Mouse (Mus musculus) megakaryocyte progenitor cell, adult 5-6 weeks (primary cell): Measurements from ENCODE around the gene Hps4. TPM values are rescaled to one million over a fixed set of nuclear protein-coding genes. Genes with fewer than 3 reads are reported as not detected.

Experiments
- ATAC-seq: replicated peaks from 2 replicates; pipeline ENCODE4 v1.8.0; 2016; ENCODE audit warnings: mild to moderate bottlenecking, moderate TSS enrichment, inconsistent platforms; ENCODE audit not compliant: poor library complexity
- total RNA-seq, 2 experiments: library from RNA; stranded (forward) in 1 of 2; stranded (reverse) in 1 of 2; fragments of 157-497, 149-512 nt in 1 of 2; fragments of 200-1000 nt in 1 of 2; gene quantifications; 2 replicates each; pipeline versions ENCODE4 v1.2.3 to v1.2.4; 2015 to 2017

The Hps4 gene
- total RNA-seq (2015) (15.1 and 15.9 TPM in 2 replicates), total RNA-seq (2017) (12.8 and 17.6 TPM in 2 replicates)

DNA sequence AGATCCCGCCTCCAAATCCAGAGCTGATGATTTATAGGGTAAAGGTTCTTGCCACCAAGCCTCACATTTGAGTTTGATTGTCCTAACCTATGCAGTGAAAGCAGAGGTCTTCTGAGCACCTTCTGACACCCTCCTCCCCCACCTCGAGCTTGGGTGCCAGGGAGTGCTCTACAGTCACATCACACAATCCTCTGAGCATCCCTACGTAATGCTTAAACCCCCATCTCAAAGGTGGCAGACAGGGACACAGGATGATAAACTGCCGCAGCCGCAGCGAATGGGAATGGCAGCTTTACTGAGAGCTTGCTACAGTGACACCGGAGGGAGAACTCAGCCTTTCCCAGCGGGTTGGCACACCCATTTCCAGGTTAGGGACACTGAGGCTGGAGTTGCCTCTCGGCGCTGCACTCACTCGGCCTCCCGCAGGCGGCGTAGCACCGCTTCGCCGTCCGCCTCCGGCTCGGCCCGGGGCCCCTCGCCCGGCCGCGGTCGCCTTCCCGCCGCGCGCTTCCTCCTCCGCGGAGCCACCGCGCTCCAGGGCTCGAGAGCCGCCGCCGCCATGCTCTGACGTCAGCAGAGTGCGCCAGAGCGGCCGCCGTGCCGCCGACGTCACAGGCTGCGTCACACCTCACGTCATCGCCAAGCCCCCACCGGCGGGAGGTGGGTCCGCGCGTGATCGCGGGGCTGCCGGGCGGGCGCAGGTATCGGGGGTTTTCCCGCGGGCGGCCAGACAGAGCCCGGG, at the start of gene Hps4, which contains the start of gene Srrd:
TSS of gene Hps4 (plus strand) at position 621 of the 742 bp plus-strand sequence.
TSS of gene Srrd (minus strand) at position 578 of the 742 bp plus-strand sequence.
- ATAC-seq, result peak; percentile 88

DNA sequence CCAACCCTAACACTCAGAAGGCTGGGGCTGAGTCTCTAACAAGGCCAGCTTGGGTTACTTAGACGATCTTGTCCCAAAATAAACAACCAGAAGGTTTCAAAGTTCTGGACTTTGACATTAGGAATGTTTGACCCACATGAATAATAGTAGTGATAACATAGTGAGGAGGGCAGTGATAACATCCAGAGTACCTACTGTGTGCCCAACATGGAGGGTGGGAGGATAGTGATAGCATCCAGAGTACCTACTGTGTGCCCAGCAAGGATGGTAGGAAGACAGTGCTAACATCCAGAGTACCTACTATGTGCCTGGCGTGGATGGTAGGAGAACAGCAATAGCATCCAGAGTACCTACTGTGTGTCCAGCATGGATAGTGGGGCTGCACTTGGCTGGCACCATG, 49.1 kb upstream of the Hps4 start:
- no peak for ATAC-seq

- ATAC-seq, result no peak
Measured at GRCm38 (mm10) chr5:112294696-112295095, 48.2 kb upstream of the Hps4 start.

DNA sequence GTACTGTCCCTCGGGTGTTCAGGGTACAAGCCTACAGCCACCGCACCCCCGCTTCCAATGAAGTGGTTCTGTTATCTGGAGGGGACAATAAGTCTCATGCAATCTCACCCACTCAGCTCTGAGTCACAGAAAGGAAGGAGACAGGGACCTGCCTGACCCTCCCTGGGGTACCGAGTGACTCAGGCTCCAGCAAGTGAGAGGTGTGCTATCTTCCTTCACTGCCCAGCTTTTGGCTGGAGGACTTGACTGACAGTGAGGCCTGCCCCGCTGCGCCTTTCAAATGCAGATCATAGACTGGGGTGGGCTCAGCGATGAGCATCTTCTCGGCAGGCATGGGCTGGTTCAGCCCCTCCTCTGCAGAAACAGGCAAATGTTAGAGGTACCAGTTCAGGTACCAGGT, 47.7 kb upstream of the Hps4 start:
- ATAC-seq, result no peak

DNA sequence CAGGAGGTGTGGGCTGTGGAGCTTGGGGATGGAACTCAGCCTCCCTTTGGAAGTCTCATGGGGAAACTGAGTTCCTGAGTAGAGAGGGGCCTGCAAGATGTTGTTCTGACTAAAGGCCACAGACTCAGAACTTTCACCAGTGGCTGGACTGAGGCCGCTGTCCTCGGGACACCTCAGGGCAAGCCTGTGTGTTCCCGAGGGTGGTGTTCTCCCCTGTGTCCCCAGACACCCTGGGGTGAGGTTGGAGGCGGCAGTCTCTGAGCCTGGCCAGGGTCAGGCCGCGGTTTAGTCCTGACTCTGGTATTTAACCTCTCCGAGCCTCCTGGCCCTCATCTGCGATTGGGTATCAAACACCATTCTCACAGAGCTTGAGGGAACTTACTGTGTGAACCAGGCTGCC, 47.3 kb upstream of the Hps4 start:
- ATAC-seq, result no peak

GRCm38 (mm10) chr5:112296404-112297181, 46.3 kb upstream of the Hps4 start:
- ATAC-seq, result peak; percentile 56

DNA sequence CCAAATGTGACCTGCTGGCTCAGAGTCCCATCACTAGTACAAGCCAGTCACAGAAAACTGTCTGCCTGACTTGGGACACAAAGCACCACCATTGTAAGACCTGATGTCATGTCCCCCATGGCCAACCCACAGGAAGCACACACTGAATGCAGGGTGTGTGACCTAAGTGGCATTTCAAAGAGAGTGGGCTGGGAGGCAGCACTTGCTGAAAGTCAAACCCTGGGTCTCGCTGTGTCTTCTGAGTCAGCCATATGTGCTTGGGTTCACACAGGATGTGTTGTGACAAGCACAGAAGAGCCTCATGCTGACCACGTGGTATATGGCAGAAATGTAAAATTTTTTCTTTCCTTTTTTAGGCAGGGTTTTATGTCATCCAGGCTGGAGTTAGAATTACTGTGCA, 45.6 kb upstream of the Hps4 start:
- peak; percentile 4 for ATAC-seq

GRCm38 (mm10) chr5:112298226-112298988, 44.5 kb upstream of the Hps4 start:
- peak; percentile 23 for ATAC-seq

GRCm38 (mm10) chr5:112299399-112299798, 43.5 kb upstream of the Hps4 start:
- ATAC-seq, result no peak

- no peak for ATAC-seq
Measured at GRCm38 (mm10) chr5:112300112-112300511, 42.8 kb upstream of the Hps4 start.

DNA sequence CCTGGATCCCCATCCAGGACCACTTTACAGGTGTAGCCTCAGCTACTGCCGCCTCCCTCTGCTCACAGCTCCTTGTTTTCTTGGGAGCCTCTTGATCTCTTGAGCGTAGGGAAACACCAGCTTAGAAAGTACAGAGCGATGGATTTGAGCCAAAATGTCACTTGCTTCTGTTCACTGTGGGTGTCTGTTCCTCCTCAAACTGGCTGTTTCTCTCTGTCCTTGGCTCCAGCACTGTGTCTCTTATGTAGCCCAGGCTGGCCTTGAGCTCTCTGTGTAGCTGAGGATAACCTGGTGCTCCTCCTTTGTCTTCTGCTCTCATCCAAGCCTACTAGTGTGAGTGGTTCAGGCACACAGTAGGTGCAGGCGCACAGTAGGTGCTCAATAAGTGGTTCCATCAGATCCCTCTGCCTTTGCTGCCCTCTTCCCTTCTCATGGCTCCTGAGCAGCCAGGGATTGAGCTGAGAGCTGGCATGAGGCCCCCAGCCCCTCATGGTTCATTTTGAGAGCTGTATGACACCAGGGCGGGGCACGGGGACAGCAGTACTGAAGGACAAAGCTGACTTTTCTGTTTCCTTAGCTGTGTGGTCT, 42.1 kb upstream of the Hps4 start:
- ATAC-seq, result no peak

- ATAC-seq, result peak; percentile 15
Measured at GRCm38 (mm10) chr5:112301694-112302093, 41.2 kb upstream of the Hps4 start.

DNA sequence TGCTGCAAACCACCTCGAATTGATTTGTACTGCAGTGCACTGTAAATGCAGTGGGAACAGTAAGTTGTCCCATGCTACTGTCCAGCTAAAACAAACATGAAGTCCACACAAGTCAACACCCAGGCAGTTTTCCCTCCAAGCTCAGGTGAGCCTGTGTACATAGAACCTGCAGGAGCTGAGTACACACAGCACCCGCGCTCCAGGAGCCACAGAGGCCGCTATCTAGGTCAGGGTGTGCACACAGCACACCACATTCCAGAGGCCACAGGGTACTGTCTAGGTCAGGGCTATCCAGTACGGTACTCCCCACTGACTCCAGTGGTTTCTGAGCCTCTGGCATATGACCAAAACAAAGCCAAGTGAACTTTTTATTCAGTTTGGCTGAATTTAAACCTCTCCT, 40.6 kb upstream of the Hps4 start:
- ATAC-seq, result no peak

- ATAC-seq, result no peak
Measured at GRCm38 (mm10) chr5:112305842-112306241, 37.0 kb upstream of the Hps4 start.

DNA sequence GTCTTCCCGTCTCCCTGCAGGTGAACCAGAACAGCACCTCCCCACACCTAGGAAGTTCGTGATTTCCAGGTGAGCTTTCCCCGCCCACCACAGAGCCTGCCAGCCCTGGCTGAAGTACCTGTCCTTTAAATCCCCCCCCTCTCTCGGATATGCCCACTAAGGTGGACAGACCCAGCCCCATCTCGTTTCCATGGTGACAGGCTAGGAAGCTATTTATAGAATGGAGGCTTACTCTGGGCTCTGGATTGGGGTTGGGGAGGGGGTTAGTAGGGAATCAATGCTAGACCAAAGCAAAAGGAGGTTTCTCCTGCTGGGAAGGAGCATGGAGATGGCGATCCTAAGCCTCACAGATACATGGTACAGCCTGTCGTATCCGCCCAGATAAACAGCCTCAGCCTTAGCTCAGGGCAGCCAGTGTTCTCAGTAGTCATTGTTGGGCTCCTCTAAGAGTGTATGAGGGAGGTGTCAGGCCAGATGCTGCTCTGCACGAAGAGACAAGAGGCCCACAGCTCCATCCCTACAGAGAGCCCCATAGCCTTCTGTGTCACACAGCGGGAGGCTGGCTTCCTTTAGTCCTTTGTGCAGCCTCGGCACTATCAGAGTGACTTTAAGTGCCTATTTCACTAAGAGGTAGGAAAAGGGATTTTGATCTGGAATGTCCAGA, 29.5 kb upstream of the Hps4 start:
- ATAC-seq, result no peak

DNA sequence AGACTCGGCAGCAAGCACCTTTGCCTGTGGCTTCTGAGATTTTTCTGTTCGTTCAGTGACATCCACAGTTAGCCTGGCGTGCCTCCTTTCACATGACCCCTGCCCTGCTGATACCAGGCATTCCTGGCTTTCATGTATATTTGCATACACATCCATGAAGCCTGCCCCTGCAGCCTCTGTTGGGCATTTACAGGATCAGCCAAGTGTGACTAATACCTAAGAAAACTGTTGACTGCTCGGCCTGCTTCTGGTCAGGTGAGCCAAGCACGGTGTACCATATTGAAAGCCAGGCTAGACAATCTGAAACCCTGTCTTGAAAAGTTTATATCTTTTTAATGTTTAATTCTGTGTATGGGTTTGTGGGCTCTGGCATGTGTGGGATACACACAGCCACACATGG, 26.4 kb upstream of the Hps4 start:
- no peak for ATAC-seq

DNA sequence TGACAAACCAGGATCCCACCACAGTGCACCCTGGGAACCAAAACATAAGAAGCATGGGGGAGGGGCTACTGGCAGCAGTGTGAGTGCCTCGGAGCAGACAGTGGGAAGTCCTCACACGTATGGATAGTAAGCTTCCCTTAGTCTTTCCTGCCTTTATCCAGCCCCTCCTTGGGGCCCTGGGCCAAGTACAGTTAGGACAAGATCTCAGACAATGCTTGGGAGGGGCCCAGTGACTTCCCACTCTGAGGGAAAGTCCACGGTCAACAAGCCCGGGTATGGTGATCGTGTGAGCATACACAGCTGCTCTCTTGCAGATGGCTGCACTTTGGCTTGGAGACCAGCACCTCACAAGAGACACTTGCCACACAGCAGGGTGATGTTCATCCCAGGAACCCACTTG, 25.6 kb upstream of the Hps4 start:
- 0 out of 2 replicates have a peak, but pooled peaks have one; percentile 13 for ATAC-seq

DNA sequence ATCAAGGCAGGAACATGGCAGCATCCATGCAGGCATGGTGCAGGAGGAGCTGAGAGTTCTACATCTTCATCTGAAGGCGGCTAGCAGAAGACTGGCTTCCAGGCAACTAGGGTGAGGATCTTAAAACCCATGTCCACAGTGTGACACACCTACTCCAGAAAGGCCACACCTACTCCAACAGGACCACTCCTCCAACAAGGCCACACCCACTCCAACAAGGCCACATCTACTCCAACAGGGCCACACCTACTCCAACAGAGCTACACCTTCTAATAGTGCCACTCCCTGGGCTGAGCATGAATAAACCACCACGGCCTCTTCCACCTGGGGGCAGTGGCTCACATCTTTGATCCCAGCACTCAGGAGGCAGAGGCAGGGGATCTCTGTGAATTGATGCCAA, 23.5 kb upstream of the Hps4 start:
- ATAC-seq, result peak; percentile 65

DNA sequence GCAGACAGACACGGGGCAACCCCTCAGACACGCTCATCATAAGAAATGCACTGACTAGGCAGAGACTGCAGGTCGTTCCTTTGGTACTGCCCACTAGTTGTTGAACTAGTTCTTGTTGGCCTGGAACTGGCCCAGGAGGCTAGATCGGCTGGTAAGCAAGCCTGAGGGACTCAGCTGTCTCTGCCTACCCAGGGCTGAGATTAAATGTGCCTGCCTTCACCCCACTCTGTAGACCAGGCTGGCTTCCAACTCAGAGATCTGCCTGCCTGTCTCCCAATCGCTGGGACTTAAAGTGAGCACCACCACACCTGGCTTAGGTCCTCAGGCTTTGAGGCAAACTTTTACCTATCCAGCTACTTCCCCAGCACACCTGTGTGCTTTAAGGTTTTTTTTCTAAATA, 22.5 kb upstream of the Hps4 start:
- ATAC-seq, result no peak

DNA sequence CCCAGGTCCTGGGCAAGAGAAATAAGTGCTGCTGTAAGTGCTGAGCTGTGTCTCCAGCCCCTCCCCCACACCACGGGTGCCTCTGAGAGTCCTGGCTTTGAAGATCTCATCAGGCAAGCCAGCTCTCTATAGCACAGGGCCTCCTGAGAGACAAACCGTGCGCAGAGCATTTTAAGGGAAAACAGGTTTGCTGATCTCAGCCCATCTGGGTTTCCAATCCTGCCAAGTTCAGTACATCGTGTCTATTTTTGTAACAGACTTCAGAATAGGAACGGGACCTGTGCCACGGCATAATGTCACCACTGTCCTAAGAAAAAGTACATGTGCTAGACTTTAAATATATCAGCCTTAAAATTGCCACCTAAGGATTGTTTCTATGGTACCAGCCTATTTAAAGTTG, 21.9 kb upstream of the Hps4 start:
- no peak for ATAC-seq

DNA sequence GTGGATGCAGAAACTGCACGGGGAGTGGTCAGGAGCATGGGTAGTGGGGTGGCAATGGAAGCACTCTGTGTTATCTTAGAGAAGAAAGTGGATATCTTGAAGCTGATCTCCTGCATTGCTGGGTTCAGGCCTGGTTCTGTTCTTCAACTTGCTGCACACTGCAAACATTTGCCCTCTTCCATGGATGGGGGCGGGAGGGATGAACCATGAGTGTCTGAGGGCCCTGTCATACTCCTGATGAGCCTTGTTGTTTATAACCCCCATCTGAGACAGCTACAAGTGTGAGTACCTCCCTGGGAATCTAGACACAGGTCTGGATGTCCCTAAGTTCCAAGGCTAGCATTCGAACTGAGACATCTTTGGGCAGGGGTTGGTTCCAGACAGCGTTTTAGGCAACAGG, 21.5 kb upstream of the Hps4 start:
- no peak for ATAC-seq
